Mouse (Mus musculus) stomach, embryonic 16.5 days (tissue): Measurements from ENCODE around the gene Atp5g2. TPM values are rescaled to one million over a fixed set of nuclear protein-coding genes. Genes with fewer than 3 reads are reported as not detected.
A peak's percentile ranks its signal among the peaks of the same experiment; 100 is the strongest.

Experiments used
- ATAC-seq: fragments of 200-750 bp; cut with Nextera tagmentation; 2 replicates; pipeline ENCODE4 v1.8.0; 2017; ENCODE audit warnings: moderate number of reproducible peaks, moderate TSS enrichment; ENCODE audit not compliant: insufficient read depth, low FRiP score
- H3K27ac ChIP-seq: fragments of 300-500 bp; sonication (generic); 2 replicates; pipeline ENCODE4 v1.5.1; 2014; ENCODE audit warnings: low read length
- H3K27me3 ChIP-seq: fragments of 300-500 bp; sonication (generic); 2 replicates; pipeline ENCODE4 v1.6.1; 2014; ENCODE audit warnings: low read length, control low read depth, mixed read lengths; ENCODE audit not compliant: control insufficient read depth, insufficient read depth
- H3K36me3 ChIP-seq: fragments of 300-500 bp; sonication (generic); 2 replicates; pipeline ENCODE4 v1.6.1; 2014; ENCODE audit warnings: low read length; ENCODE audit not compliant: control insufficient read depth, insufficient read depth
- H3K4me1 ChIP-seq: fragments of 300-500 bp; sonication (generic); 2 replicates; pipeline ENCODE4 v1.6.1; 2014; ENCODE audit warnings: low read length, control low read depth, mixed read lengths; ENCODE audit not compliant: control insufficient read depth, insufficient read depth
- H3K4me2 ChIP-seq: fragments of 300-500 bp; sonication (generic); 2 replicates; pipeline ENCODE4 v1.6.1; 2014; ENCODE audit warnings: low read depth, low read length, mixed read lengths
- H3K4me3 ChIP-seq: fragments of 300-500 bp; sonication (generic); replicated peaks from 2 replicates; pipeline ENCODE4 v1.5.1; 2014; ENCODE audit warnings: mild to moderate bottlenecking, low read length
- H3K9ac ChIP-seq: fragments of 300-500 bp; sonication (generic); 2 replicates; pipeline ENCODE4 v1.6.1; 2014; ENCODE audit warnings: low read length
- H3K9me3 ChIP-seq: fragments of 300-500 bp; sonication (generic); replicated peaks from 2 replicates; pipeline ENCODE4 v1.6.1; 2016; ENCODE audit warnings: low read length, control low read depth; ENCODE audit not compliant: control insufficient read depth
- WGBS: fragments of 180-500 bp; shearing (Covaris S2); extraction: QIAGEN DNeasy Blood & Tissue Kit; methylation state at CpG from one replicate; pipeline ENCODE4 v1.1.7; 2014; 5-methylcytosine and 5-hydroxymethylcytosine counted together
- polyA plus RNA-seq: library from polyadenylated mRNA; unstranded; fragments of >200 nt; fragmentation: Nextera tagmentation; extraction: Ambion mirVana; gene quantifications from 2 replicates; pipeline ENCODE4 v1.2.1, GENCODE M21; 2015

Gene Atp5g2
- polyA plus RNA-seq, 1 experiment from 2014 or later = 53.3 TPM

DNA sequence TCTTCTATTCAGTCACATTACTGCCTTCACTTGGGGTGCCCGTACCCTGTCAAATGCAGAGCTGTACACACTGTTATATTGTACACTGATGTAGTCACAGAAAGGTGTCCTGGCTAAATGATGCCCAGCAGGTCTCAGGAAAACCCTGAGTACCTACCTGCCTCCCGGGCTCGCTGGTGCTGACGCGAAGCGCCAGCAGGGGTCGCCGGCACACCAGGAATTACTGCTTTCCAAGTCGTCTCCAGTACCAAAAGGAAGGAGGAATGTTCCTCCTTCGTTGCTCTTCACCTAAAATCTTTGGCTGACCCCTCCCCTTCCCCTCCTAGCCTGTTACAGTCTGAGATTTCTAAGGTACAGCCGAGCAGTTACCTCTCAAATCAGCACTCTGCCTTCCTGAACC lies 26.0 kb upstream of the Atp5g2 start:
- H3K9ac ChIP-seq = no peak overlapping the region
- H3K27ac ChIP-seq = no peak overlapping the region
- H3K9me3 ChIP-seq = no peaks in the 10 kb centered on the region
- WGBS = 2% methylated on average over 11 of the region's 11 CpGs
- peaks cover 52% of the 10 kb centered on the region for H3K27me3 ChIP-seq
- H3K4me1 ChIP-seq = peaks cover 1% of the 10 kb centered on the region; the same call in 1 of the 2 replicates
- H3K36me3 ChIP-seq = no peaks in the 10 kb centered on the region
- ATAC-seq = 0 out of 2 replicates have a peak, but pooled peaks have one; percentile 19
- no peak overlapping the region for H3K4me2 ChIP-seq
- H3K4me3 ChIP-seq = no peak overlapping the region

DNA sequence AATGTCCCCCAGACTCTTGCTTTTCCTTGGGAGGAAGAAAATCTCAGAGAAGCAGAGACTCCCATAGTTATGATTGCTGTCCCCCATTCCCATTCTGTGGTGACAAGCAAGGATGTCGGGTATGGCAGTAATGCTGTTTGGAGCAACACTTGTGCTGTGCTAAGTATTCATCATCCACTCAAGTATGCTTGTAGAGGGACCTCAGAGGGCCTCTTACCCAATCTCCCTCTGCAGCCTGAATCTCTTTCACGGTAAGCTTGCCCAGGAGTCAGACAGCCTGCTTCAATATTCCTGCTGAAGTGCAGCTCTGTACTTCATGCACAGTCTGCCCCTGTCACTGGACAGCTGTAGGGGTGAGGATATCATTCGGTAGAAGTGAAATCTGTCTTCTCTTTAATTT lies 24.7 kb upstream of the Atp5g2 start:
- Histone ChIP-seq H3K4me2 (no peak overlapping the region), H3K4me3 (no peak overlapping the region), H3K27me3 (peaks cover 65% of the 10 kb centered on the region), H3K4me1 (peaks cover 3% of the 10 kb centered on the region; the same call in 1 of the 2 replicates), H3K36me3 (no peaks in the 10 kb centered on the region), H3K9me3 (no peaks in the 10 kb centered on the region), H3K27ac (no peak overlapping the region), H3K9ac (no peak overlapping the region)
- 49% methylated on average over 3 of the region's 3 CpGs for WGBS
- no peak for ATAC-seq

DNA sequence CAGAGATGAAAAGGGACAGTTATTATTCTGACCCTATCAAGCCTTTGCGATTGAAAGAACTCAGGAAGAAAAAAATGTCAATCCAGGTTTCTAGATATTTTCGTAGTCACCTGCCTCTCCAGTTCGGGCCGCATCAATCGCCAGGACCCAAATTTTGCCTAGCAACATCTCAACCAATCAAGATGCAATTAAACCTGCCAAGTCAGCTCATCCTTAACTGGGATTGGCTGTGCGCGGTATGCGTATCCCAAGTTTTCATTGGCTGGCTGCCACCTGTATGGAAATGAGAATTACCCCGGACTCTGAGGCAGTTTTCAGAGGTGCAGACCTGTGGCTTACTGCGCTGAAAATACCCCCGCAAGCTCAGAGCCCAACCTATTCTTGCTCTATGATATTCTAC lies 21.4 kb upstream of the Atp5g2 start:
- H3K36me3 ChIP-seq = no peaks in the 10 kb centered on the region

DNA sequence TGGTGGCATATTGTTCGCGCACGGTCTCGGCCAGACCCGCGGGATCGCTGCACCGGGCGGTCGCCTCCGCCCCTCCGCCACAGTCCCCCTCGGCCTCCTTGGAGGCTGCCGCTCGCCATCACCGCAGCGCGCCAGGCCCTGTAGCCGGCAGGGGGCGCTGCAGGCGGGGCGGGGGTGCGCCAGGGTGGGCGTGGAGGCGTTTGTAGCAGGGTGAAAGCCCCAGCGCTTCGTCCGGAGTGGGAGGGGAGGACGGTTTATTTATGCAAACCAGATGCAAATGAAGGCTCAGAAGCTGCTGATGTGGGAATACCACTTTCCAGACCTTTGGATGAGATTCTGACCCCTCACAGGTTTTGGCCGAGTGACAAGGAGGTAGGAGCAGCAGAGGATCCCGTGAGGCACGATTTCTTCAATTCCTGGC lies 20.8 kb upstream of the Atp5g2 start:
- peak overlapping the region; percentile 78 for H3K4me2 ChIP-seq
- no peaks in the 10 kb centered on the region for H3K36me3 ChIP-seq
- peak overlapping the region; percentile 55 for H3K4me3 ChIP-seq
- H3K9me3 ChIP-seq = no peaks in the 10 kb centered on the region
- H3K4me1 ChIP-seq = peaks cover 3% of the 10 kb centered on the region; the same call in 1 of the 2 replicates
- peaks cover 68% of the 10 kb centered on the region for H3K27me3 ChIP-seq
- peak overlapping the region; percentile 62 for H3K9ac ChIP-seq
- ATAC-seq = peak; percentile 57; the same call in 1 of the 2 replicates
- WGBS = under 1% methylated on average over 32 of the region's 32 CpGs
- H3K27ac ChIP-seq = no peak overlapping the region

More for the DNA sequence above, 21.4 kb upstream of the Atp5g2 start:
- Histone ChIP-seq H3K4me2 (peak overlapping the region; percentile 78), H3K4me1 (peaks cover 3% of the 10 kb centered on the region; the same call in 1 of the 2 replicates), H3K4me3 (peak overlapping the region; percentile 55), H3K27ac (no peak overlapping the region), H3K9ac (no peak overlapping the region), H3K9me3 (no peaks in the 10 kb centered on the region), H3K27me3 (peaks cover 72% of the 10 kb centered on the region)
- 1% methylated on average over 11 of the region's 11 CpGs for WGBS
- peak; percentile 74 for ATAC-seq

DNA sequence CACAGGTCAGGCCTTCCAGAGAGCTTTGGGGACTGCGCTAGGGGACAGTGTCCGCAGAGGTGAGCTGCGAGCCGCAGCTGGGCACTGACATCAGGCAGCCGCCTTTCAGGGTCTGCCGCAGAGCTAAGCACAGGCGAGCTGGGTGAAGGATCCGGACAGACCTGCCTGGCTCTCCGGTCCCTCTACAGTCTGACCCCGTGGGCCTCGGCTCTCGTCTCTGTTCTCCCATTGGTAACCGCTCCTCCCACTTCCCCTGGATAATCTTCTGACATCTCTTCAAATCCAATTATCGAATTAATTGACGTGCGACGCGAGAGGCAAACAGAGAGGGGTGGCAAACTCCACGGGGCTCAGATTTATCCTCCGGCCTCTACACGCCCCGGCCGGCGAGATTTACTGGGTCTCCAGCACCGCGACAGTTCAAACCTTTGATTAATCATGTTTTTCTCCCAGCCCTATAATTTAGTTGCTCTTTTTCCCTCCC lies 20.2 kb upstream of the Atp5g2 start:
- H3K9me3 ChIP-seq = no peaks in the 10 kb centered on the region
- H3K9ac ChIP-seq = peak overlapping the region; percentile 62
- H3K4me2 ChIP-seq = peak overlapping the region; percentile 78
- WGBS = 3% methylated on average over 26 of the region's 26 CpGs
- no peaks in the 10 kb centered on the region for H3K36me3 ChIP-seq
- H3K4me3 ChIP-seq = peak overlapping the region; percentile 55
- peaks cover 3% of the 10 kb centered on the region; the same call in 1 of the 2 replicates for H3K4me1 ChIP-seq
- H3K27me3 ChIP-seq = peaks cover 62% of the 10 kb centered on the region
- no peak overlapping the region for H3K27ac ChIP-seq
- no peak for ATAC-seq

DNA sequence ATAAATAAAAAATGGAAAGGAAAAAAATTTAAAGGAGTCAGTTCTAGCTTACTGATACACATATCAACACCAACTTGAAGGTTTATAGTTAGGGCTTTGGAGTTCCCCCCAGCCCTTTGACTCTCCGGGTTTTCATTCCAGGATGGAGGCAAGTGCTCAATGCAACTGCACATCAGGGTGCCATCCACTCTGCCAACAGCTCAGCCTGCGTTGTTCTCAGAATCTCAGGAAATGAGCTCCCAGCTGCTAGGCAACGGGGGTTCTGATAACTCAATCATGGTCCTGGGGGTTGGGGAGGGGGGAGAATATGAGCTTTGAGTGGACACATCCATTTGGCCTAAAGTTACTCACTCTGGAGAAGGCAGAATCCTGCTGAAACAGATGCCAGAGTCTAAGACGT lies 13.6 kb upstream of the Atp5g2 start:
- 26% methylated on average over 4 of the region's 4 CpGs for WGBS

DNA sequence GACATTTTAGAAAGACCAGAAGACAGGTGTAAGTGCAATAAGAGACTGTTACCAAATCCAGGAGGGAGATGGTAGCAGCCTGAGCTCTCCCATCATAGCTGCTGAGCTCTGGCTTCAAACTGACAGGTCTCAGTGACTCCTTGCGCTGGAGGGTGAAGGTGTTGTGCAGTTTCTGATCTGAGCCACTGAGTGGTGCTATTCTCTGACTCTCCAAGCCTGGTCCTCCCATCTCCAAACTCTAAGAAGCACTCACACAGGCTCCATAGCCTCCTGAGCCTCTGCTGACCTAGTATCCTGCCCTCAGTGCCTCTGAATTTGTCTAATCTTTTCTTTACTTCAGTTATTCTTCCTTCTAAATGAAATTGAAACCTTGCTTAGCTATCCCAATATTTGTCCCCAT lies 11.5 kb upstream of the Atp5g2 start:
- WGBS = 24% methylated on average over 1 of the region's 1 CpGs
- Histone ChIP-seq H3K36me3 (no peaks in the 10 kb centered on the region), H3K27ac (no peak overlapping the region), H3K4me2 (no peak overlapping the region), H3K4me1 (no peaks in the 10 kb centered on the region), H3K27me3 (no peaks in the 10 kb centered on the region; the same call in 1 of the 2 replicates), H3K9me3 (no peaks in the 10 kb centered on the region), H3K9ac (no peak overlapping the region), H3K4me3 (no peak overlapping the region)
- ATAC-seq = no peak

More for the DNA sequence above, 13.6 kb upstream of the Atp5g2 start:
- Histone ChIP-seq H3K9ac (no peak overlapping the region), H3K4me3 (no peak overlapping the region), H3K27ac (no peak overlapping the region), H3K4me2 (no peak overlapping the region), H3K4me1 (no peaks in the 10 kb centered on the region), H3K27me3 (peaks cover 4% of the 10 kb centered on the region; the same call in 1 of the 2 replicates), H3K36me3 (no peaks in the 10 kb centered on the region), H3K9me3 (no peaks in the 10 kb centered on the region)
- no peak for ATAC-seq

DNA sequence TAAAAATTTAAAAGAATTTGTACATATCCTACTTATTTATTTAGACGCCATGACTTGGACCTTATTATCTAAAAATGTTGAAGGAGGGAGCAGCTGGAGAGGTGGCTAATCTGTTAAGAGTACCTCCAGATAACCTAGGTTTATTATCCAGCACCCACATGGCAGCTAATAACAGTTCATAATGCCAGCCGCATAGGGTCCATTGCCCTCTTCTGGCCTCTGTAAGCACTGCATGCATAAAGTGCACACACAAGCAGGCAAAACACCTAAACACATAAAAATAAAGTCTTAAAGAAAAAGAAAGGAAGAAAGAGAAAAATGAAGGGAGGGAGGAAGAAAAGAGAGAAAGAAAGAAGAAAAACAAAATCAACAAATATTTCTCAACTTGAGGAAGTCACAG lies 4.2 kb upstream of the Atp5g2 start:
- Histone ChIP-seq H3K9me3 (no peaks in the 10 kb centered on the region), H3K27ac (no peak overlapping the region), H3K36me3 (no peaks in the 10 kb centered on the region), H3K4me2 (no peak overlapping the region), H3K27me3 (no peaks in the 10 kb centered on the region), H3K4me3 (no peak overlapping the region), H3K9ac (no peak overlapping the region), H3K4me1 (peaks cover 12% of the 10 kb centered on the region)
- ATAC-seq = no peak
- 86% methylated on average over 2 of the region's 2 CpGs for WGBS

DNA sequence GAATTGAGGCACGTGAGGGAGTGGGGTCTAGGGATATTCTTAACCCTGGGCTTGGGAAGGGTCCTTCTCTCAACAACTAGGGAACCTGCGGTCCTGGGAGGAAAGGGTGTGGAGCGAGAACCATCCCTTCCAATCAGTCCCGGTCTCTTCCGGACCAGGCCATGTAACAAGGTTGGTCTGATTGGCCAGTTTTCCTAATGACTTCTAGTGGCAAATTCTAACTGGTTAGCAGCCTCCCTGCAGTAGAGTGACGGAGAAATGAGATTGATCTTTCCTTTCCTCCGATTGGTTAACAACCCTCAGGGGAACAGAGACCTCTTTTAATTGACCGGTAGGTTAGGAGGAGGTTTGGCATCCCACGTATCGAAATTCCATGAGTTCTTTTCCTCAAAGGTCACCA lies 1.4 kb upstream of the Atp5g2 start:
- Histone ChIP-seq H3K36me3 (no peaks in the 10 kb centered on the region), H3K4me3 (peak overlapping the region; percentile 60), H3K4me2 (peak overlapping the region; percentile 83), H3K27me3 (no peaks in the 10 kb centered on the region), H3K27ac (peak overlapping the region; percentile 99), H3K4me1 (peaks cover 17% of the 10 kb centered on the region), H3K9me3 (no peaks in the 10 kb centered on the region), H3K9ac (peak overlapping the region; percentile 60)
- 4% methylated on average over 10 of the region's 10 CpGs for WGBS
- ATAC-seq = peak; percentile 67
